Mouse (Mus musculus): Measurements from ENCODE around the gene Ppp1r15a. TPM values are rescaled to one million over a fixed set of nuclear protein-coding genes. Genes with fewer than 3 reads are reported as not detected.
"Not testable (repeated sequence)": the region's sequence is repeated elsewhere in the genome, so short reads cannot be mapped to it uniquely, and the experiment has no call there.

The Ppp1r15a gene
- polyA plus RNA-seq, 1 experiment = 26.7 TPM

DNA sequence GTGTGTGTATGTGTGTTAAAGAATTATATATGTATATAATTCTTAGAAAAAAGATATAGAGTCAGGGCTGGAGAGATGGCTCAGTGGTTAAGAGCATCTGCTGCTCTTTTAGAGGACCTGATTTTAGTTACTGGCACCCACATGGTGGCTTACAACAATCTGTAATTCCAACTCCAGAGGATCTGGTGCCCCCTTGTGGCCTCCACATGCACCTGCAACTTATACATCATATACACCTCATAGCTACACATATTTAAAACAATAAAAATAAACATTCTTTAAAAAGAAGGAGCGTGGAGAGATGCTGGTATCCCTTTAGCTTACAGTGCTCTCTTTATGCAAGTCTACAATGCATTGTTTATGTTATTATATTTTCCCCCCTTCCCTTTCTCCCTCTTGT, 18.5 kb upstream of the Ppp1r15a start:
- TF ChIP-seq CTCF (IDR thresholded peaks at IDR 0.05; ENCODE audit: borderline replicate concordance, insufficient read depth, low read depth, low read length) (no peak), POLR2A (IDR thresholded peaks at IDR 0.05; ENCODE audit: borderline replicate concordance, insufficient read depth, low read length) (no peak)
- Histone ChIP-seq H3K4me3 (replicated peaks; ENCODE audit: insufficient read depth, low read depth, low read length) (no peak overlapping the region), H3K27me3 (ENCODE audit: control insufficient read depth, insufficient read depth, low read length) (no peaks in the 10 kb centered on the region), H3K4me1 (ENCODE audit: control insufficient read depth, insufficient read depth, low read length) (no peaks in the 10 kb centered on the region), H3K27ac (ENCODE audit: insufficient read depth, low read length) (no peak overlapping the region)
- DNase-seq = no peak
- WGBS = 98% methylated on average over 1 of the region's 1 CpGs

- no peak for DNase-seq
- Histone ChIP-seq H3K27ac (ENCODE audit: insufficient read depth, low read length) (no peak overlapping the region), H3K4me1 (ENCODE audit: control insufficient read depth, insufficient read depth, low read length) (0 out of 2 replicates have a peak, but pooled peaks cover 5% of the 10 kb centered on the region), H3K4me3 (replicated peaks; ENCODE audit: insufficient read depth, low read depth, low read length) (no peak overlapping the region), H3K27me3 (ENCODE audit: control insufficient read depth, insufficient read depth, low read length) (no peaks in the 10 kb centered on the region)
- WGBS = 61% methylated on average over 2 of the region's 2 CpGs
- TF ChIP-seq POLR2A (IDR thresholded peaks at IDR 0.05; ENCODE audit: borderline replicate concordance, insufficient read depth, low read length) (no peak), CTCF (IDR thresholded peaks at IDR 0.05; ENCODE audit: borderline replicate concordance, insufficient read depth, low read depth, low read length) (no peak)
These were observed 14.1 kb upstream of the Ppp1r15a start for GRCm38 (mm10) chr7:45540213-45540612.

DNA sequence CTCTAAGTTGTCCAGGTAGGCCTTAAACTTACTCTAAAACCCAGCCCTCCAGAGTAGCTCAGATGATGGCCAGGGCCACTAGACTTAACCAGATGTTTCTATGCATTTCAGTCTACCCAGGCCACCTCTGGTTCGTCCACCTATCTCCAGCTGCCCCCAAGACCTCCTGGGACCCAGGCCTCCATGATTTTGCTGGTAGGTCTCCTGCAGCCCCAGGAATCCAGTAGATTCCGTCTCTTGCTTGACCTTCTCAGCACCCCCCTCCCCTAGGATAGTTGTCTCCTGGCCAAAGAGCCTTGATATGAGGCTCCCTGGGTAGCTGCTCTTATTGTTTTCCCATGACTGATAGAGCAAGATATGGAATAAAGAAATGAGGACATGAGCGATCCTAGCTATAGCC, 13.0 kb upstream of the Ppp1r15a start:
- no peaks in the 10 kb centered on the region for H3K27me3 ChIP-seq (ENCODE audit: control insufficient read depth, insufficient read depth, low read length)

GRCm38 (mm10) chr7:45538163-45539041, 12.3 kb upstream of the Ppp1r15a start:
- Histone ChIP-seq H3K4me1 (ENCODE audit: control insufficient read depth, insufficient read depth, low read length) (0 out of 2 replicates have a peak, but pooled peaks cover 5% of the 10 kb centered on the region), H3K4me3 (replicated peaks; ENCODE audit: insufficient read depth, low read depth, low read length) (peak overlapping the region; percentile 75), H3K27ac (ENCODE audit: insufficient read depth, low read length) (peak overlapping the region; percentile 8; the same call in 1 of the 2 replicates), H3K27me3 (ENCODE audit: control insufficient read depth, insufficient read depth, low read length) (no peaks in the 10 kb centered on the region)
- TF ChIP-seq POLR2A (IDR thresholded peaks at IDR 0.05; ENCODE audit: borderline replicate concordance, insufficient read depth, low read length) (peak; percentile 39; the same call in 1 of the 2 replicates), CTCF (IDR thresholded peaks at IDR 0.05; ENCODE audit: borderline replicate concordance, insufficient read depth, low read depth, low read length) (no peak)
- under 1% methylated on average over 29 of the region's 29 CpGs for WGBS
- peak; percentile 76 to 84 for DNase-seq

More for the DNA sequence above, 13.0 kb upstream of the Ppp1r15a start:
- H3K27ac ChIP-seq (ENCODE audit: insufficient read depth, low read length) = no peak overlapping the region
- H3K4me3 ChIP-seq (replicated peaks; ENCODE audit: insufficient read depth, low read depth, low read length) = no peak overlapping the region
- H3K4me1 ChIP-seq (ENCODE audit: control insufficient read depth, insufficient read depth, low read length) = 0 out of 2 replicates have a peak, but pooled peaks cover 5% of the 10 kb centered on the region
- DNase-seq = no peak
- TF ChIP-seq POLR2A (IDR thresholded peaks at IDR 0.05; ENCODE audit: borderline replicate concordance, insufficient read depth, low read length) (no peak), CTCF (IDR thresholded peaks at IDR 0.05; ENCODE audit: borderline replicate concordance, insufficient read depth, low read depth, low read length) (no peak)
- WGBS = 71% methylated on average over 3 of the region's 3 CpGs

DNA sequence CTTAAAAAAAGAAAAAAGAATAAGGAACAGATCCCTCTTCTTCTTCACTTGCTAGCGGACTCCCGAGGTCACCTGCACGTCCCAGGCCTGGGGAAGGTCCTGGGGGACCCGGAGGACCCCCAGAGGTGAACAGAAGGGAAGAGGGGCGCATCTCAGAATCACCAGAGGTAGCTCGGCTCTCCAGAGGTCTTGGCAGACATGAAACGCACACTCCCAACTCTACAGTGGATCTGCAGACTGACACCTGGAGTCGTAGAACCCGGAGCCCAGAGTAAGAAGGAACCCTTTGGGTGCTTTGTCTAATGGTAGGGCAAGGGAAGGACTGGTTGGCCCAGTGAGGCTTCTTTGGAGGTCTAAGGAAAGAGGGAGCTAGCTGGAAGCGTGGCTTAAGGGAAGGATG, 11.5 kb upstream of the Ppp1r15a start:
- TF ChIP-seq POLR2A (IDR thresholded peaks at IDR 0.05; ENCODE audit: borderline replicate concordance, insufficient read depth, low read length) = no peak
- TF ChIP-seq CTCF (IDR thresholded peaks at IDR 0.05; ENCODE audit: borderline replicate concordance, insufficient read depth, low read depth, low read length) = no peak
- Histone ChIP-seq H3K4me3 (replicated peaks; ENCODE audit: insufficient read depth, low read depth, low read length) (peak overlapping the region; percentile 75), H3K27me3 (ENCODE audit: control insufficient read depth, insufficient read depth, low read length) (no peaks in the 10 kb centered on the region), H3K27ac (ENCODE audit: insufficient read depth, low read length) (no peak overlapping the region), H3K4me1 (ENCODE audit: control insufficient read depth, insufficient read depth, low read length) (0 out of 2 replicates have a peak, but pooled peaks cover 5% of the 10 kb centered on the region)
- no peak for DNase-seq
- 81% methylated on average over 10 of the region's 10 CpGs for WGBS

GRCm38 (mm10) chr7:45535676-45536075, 9.6 kb upstream of the Ppp1r15a start:
- 85% methylated on average over 1 of the region's 1 CpGs for WGBS

DNA sequence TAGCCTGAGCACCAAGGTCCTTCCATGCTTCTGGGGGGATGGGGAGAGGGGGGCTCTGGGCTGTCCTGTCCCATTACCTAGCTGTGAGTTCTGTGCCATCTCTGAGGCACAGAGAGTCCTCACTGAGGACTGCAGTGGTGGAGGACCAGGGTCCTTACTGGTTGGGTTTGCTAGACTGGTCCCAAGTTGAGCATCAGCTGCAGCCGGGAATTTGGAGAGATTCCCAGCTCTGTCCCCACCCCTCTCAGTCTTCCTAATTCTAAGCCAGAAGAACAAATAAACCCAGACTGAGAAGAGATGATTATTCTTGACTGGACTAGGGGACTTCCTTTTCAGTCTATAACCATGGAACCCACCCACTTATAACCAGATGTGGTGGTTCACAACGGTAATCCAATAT, 4.6 kb upstream of the Ppp1r15a start:
- no peak overlapping the region for H3K27ac ChIP-seq (ENCODE audit: insufficient read depth, low read length)
- no peak for DNase-seq
- H3K27me3 ChIP-seq (ENCODE audit: control insufficient read depth, insufficient read depth, low read length) = no peaks in the 10 kb centered on the region
- TF ChIP-seq POLR2A (IDR thresholded peaks at IDR 0.05; ENCODE audit: borderline replicate concordance, insufficient read depth, low read length) (no peak), CTCF (IDR thresholded peaks at IDR 0.05; ENCODE audit: borderline replicate concordance, insufficient read depth, low read depth, low read length) (no peak)
- H3K4me3 ChIP-seq (replicated peaks; ENCODE audit: insufficient read depth, low read depth, low read length) = no peak overlapping the region
- H3K4me1 ChIP-seq (ENCODE audit: control insufficient read depth, insufficient read depth, low read length) = no peaks in the 10 kb centered on the region
- 42% methylated on average over 2 of the region's 2 CpGs for WGBS

More at GRCm38 (mm10) chr7:45535676-45536075, 9.6 kb upstream of the Ppp1r15a start:
- Histone ChIP-seq H3K4me1 (ENCODE audit: control insufficient read depth, insufficient read depth, low read length) (0 out of 2 replicates have a peak, but pooled peaks cover 5% of the 10 kb centered on the region), H3K27me3 (ENCODE audit: control insufficient read depth, insufficient read depth, low read length) (no peaks in the 10 kb centered on the region), H3K27ac (ENCODE audit: insufficient read depth, low read length) (no peak overlapping the region), H3K4me3 (replicated peaks; ENCODE audit: insufficient read depth, low read depth, low read length) (no peak overlapping the region)
- TF ChIP-seq POLR2A (IDR thresholded peaks at IDR 0.05; ENCODE audit: borderline replicate concordance, insufficient read depth, low read length) (no peak), CTCF (IDR thresholded peaks at IDR 0.05; ENCODE audit: borderline replicate concordance, insufficient read depth, low read depth, low read length) (no peak)
- DNase-seq = no peak

DNA sequence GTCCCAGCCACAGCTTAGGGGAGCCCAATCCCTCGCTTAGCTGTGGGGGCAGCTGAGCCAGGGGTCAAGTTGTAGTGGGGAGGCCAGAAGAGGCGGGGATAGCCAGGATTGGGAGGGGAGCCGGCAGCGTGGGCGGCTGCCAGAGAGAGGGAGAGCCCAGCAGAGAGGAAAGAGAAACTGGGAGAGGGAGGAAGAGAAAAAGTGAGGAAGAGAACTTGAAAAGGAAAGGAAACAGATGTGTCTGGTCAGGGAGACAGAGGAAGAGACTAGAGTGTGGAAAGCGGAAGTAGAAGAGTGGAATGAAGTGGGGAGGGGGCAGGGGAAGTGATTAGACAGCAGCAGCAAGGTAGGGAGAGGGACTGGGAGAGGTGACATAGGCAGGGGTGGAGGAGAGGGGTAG, 3.4 kb upstream of the Ppp1r15a start:
- Histone ChIP-seq H3K4me1 (ENCODE audit: control insufficient read depth, insufficient read depth, low read length) (peaks cover under 1% of the 10 kb centered on the region; the same call in 1 of the 2 replicates), H3K4me3 (replicated peaks; ENCODE audit: insufficient read depth, low read depth, low read length) (no peak overlapping the region), H3K27ac (ENCODE audit: insufficient read depth, low read length) (no peak overlapping the region), H3K27me3 (ENCODE audit: control insufficient read depth, insufficient read depth, low read length) (no peaks in the 10 kb centered on the region)
- TF ChIP-seq POLR2A (IDR thresholded peaks at IDR 0.05; ENCODE audit: borderline replicate concordance, insufficient read depth, low read length) (no peak), CTCF (IDR thresholded peaks at IDR 0.05; ENCODE audit: borderline replicate concordance, insufficient read depth, low read depth, low read length) (no peak)
- WGBS = 20% methylated on average over 6 of the region's 6 CpGs
- no peak for DNase-seq

GRCm38 (mm10) chr7:45527169-45527568, 1.1 kb upstream of the Ppp1r15a start:
- WGBS = 91% methylated on average over 6 of the region's 6 CpGs
- H3K27me3 ChIP-seq (ENCODE audit: control insufficient read depth, insufficient read depth, low read length); H3K27ac ChIP-seq (ENCODE audit: insufficient read depth, low read length); H3K4me3 ChIP-seq (replicated peaks; ENCODE audit: insufficient read depth, low read depth, low read length); DNase-seq: not testable (repeated sequence)
- H3K4me1 ChIP-seq (ENCODE audit: control insufficient read depth, insufficient read depth, low read length) = peaks cover 13% of the 10 kb centered on the region
